Comparison of ENCODE assay signal across 27 mouse cellular contexts in genomic region chr11:70291235-70291634, GRCm38 (mm10). TPM values are rescaled to one million over a fixed set of nuclear protein-coding genes. Genes with fewer than 3 reads are reported as not detected.
DNase-seq lines count a peak whose midpoint lies in the region; ATAC-seq and TF ChIP-seq lines count a peak whose summit lies in the region.
"Had no signal": no experiment of that assay in that cellular context is flagged by ENCODE, and none has a peak within 500 bp of the region (broad histone marks: within the 10 kb centered on the region; RNA-seq: fewer than 3 reads in every experiment).

No protein-coding gene starts in this region.

- peak overlapping the region; percentile 30 for H3K27ac ChIP-seq in embryonic facial prominence, embryonic 10.5 days (replicated peaks)
- peak overlapping the region; percentile 59 for H3K27ac ChIP-seq in thymus, adult 2 months (ENCODE audit: control insufficient read depth, insufficient read depth, low read length)
- no peak overlapping the region for H3K27ac ChIP-seq in stomach, postnatal 0 days (replicated peaks)
- H3K27ac ChIP-seq: hindbrain, embryonic 10.5 days; hindbrain, embryonic 15.5 days; kidney, embryonic 15.5 days; limb, embryonic 12.5 days; liver, embryonic 15.5 days; lung, embryonic 15.5 days; midbrain, embryonic 15.5 days; neural tube, embryonic 12.5 days had no signal

- TF ChIP-seq CTCF in Patski (IDR thresholded peaks at IDR 0.05) = no peak
- TF ChIP-seq CTCF in thymus, adult 2 months (IDR thresholded peaks at IDR 0.05; ENCODE audit: borderline replicate concordance, control insufficient read depth, extremely low read depth, insufficient read depth, low read length, poor library complexity) = no peak
- no peak for TF ChIP-seq CTCF in stomach, postnatal 0 days (IDR thresholded peaks at IDR 0.05; ENCODE audit: low read depth)

- POLR2A ChIA-PET in Patski (lab: Charles Lee) = no interaction called here

- 87% methylated on average over 6 of the region's 6 CpGs for WGBS in embryonic facial prominence, embryonic 10.5 days
- 4% methylated on average over 6 of the region's 6 CpGs for WGBS in thymus, adult 2 months
- WGBS in stomach, postnatal 0 days = 71% methylated on average over 6 of the region's 6 CpGs

- no peak overlapping the region for H3K9ac ChIP-seq in stomach, postnatal 0 days (ENCODE audit: low read length)
- H3K9ac ChIP-seq: forebrain, postnatal 0 days; hindbrain, embryonic 15.5 days; kidney, embryonic 15.5 days; limb, embryonic 12.5 days; liver, embryonic 15.5 days; lung, embryonic 15.5 days; midbrain, embryonic 15.5 days; neural tube, embryonic 12.5 days had no signal

- H3K27me3 ChIP-seq in Patski = peaks cover 11% of the 10 kb centered on the region
- H3K27me3 ChIP-seq in embryonic facial prominence, embryonic 10.5 days (replicated peaks; ENCODE audit: low read depth, poor library complexity, severe bottlenecking) = no peaks in the 10 kb centered on the region
- no peaks in the 10 kb centered on the region for H3K27me3 ChIP-seq in thymus, adult 2 months (ENCODE audit: control insufficient read depth, insufficient read depth, low read length)
- H3K27me3 ChIP-seq in stomach, postnatal 0 days (ENCODE audit: control insufficient read depth, insufficient read depth, low read length) = no peaks in the 10 kb centered on the region
- H3K27me3 ChIP-seq: hindbrain, embryonic 15.5 days; kidney, embryonic 15.5 days; limb, embryonic 12.5 days; lung, embryonic 15.5 days; midbrain, embryonic 15.5 days; neural tube, embryonic 12.5 days had no signal

- DNase-seq in Patski (ENCODE audit: low read depth, low spot score) = peak; percentile 24
- no peak for DNase-seq in embryonic facial prominence, embryonic 10.5 days (ENCODE audit: low spot score)
- peak; percentile 42 for DNase-seq in thymus, adult 2 months
- peak; percentile 49 to 62 for DNase-seq in thymus, postnatal 36 days
- DNase-seq in lung, adult 18-20 months = no peak
- no peak for DNase-seq in stomach, postnatal 0 days (ENCODE audit: low spot score)
- DNase-seq in lung, postnatal 4 days = no peak
- DNase-seq: adrenal gland, adult 8-10 months; cerebellum, adult 11 months; cerebellum, adult 9-11 months; forebrain, postnatal 0 days; heart, postnatal 14 days; kidney, adult 18-20 months; kidney, postnatal 25 days had no signal

- H3K36me3 ChIP-seq in embryonic facial prominence, embryonic 10.5 days (replicated peaks) = no peaks in the 10 kb centered on the region
- no peaks in the 10 kb centered on the region for H3K36me3 ChIP-seq in thymus, adult 2 months (ENCODE audit: control insufficient read depth, insufficient read depth, low read length)
- H3K36me3 ChIP-seq in stomach, postnatal 0 days (ENCODE audit: control insufficient read depth, insufficient read depth, low read length) = no peaks in the 10 kb centered on the region
- H3K36me3 ChIP-seq: hindbrain, embryonic 10.5 days; hindbrain, embryonic 15.5 days; kidney, embryonic 15.5 days; limb, embryonic 12.5 days; liver, embryonic 15.5 days; lung, embryonic 15.5 days; midbrain, embryonic 15.5 days; neural tube, embryonic 12.5 days had no signal

- no peaks in the 10 kb centered on the region for H3K9me3 ChIP-seq in embryonic facial prominence, embryonic 10.5 days
- no peaks in the 10 kb centered on the region for H3K9me3 ChIP-seq in stomach, postnatal 0 days (ENCODE audit: control insufficient read depth, low read length)
- H3K9me3 ChIP-seq: hindbrain, embryonic 10.5 days; hindbrain, embryonic 15.5 days; kidney, embryonic 15.5 days; limb, embryonic 12.5 days; liver, embryonic 15.5 days; lung, embryonic 15.5 days; midbrain, embryonic 15.5 days; neural tube, embryonic 12.5 days had no signal

- no peak overlapping the region for H3K4me3 ChIP-seq in embryonic facial prominence, embryonic 10.5 days
- H3K4me3 ChIP-seq in thymus, adult 2 months (ENCODE audit: control insufficient read depth, insufficient read depth, low read length) = no peak overlapping the region
- no peak overlapping the region for H3K4me3 ChIP-seq in stomach, postnatal 0 days (ENCODE audit: low read depth, low read length)
- H3K4me3 ChIP-seq: erythroblast, embryonic 14.5 days; hindbrain, embryonic 10.5 days; hindbrain, embryonic 15.5 days; kidney, embryonic 15.5 days; limb, embryonic 12.5 days; liver, embryonic 15.5 days; lung, embryonic 15.5 days; midbrain, embryonic 15.5 days; neural tube, embryonic 12.5 days had no signal

- in situ Hi-C loops in Patski (cut with MboI; ENCODE audit: low pct_unique_long_range_greater_than_20kb) = loop anchor here (5.0 kb wide), 1 partner anchor 39 kb away; no protein-coding TSS in a partner anchor

- no peak for TF ChIP-seq EP300 in stomach, postnatal 0 days (optimal IDR thresholded peaks at IDR 0.05)

- no peak for TF ChIP-seq POLR2A in thymus, adult 2 months (IDR thresholded peaks at IDR 0.05; ENCODE audit: control insufficient read depth, extremely low read depth, insufficient read depth, low read length, poor library complexity)

- ATAC-seq in Patski = no peak
- ATAC-seq in stomach, postnatal 0 days (ENCODE audit: low FRiP score, low TSS enrichment) = no peak
- ATAC-seq: forebrain, postnatal 0 days; inflammation-experienced regulatory T-cells, adult 6 months; midbrain, embryonic 15.5 days had no signal

- no peak overlapping the region for H3K4me2 ChIP-seq in stomach, postnatal 0 days (replicated peaks; ENCODE audit: low read depth)
- H3K4me2 ChIP-seq: hindbrain, embryonic 15.5 days; kidney, embryonic 15.5 days; limb, embryonic 12.5 days; liver, embryonic 15.5 days; lung, embryonic 15.5 days; midbrain, embryonic 15.5 days; neural tube, embryonic 12.5 days had no signal

- H3K4me1 ChIP-seq in embryonic facial prominence, embryonic 10.5 days = peaks cover 11% of the 10 kb centered on the region
- H3K4me1 ChIP-seq in thymus, adult 2 months (replicated peaks; ENCODE audit: control insufficient read depth, insufficient read depth, low read length) = peaks cover 33% of the 10 kb centered on the region
- H3K4me1 ChIP-seq in stomach, postnatal 0 days (replicated peaks; ENCODE audit: control insufficient read depth, insufficient read depth) = no peaks in the 10 kb centered on the region
- H3K4me1 ChIP-seq: hindbrain, embryonic 15.5 days; limb, embryonic 12.5 days; liver, embryonic 15.5 days; midbrain, embryonic 15.5 days; neural tube, embryonic 12.5 days had no signal

- CTCF ChIA-PET in Patski (lab: Charles Lee) = interaction anchor here (0.8 kb wide), 1 partner anchor 14 kb away, joined by 3 read pairs; no protein-coding TSS in a partner anchor

RNA-seq across cellular contexts. Expression of gene Alox12e, which starts 31.2 kb away (rescaled TPM):
- not detected for polyA plus RNA-seq in Patski (2021)
- not detected in 2 replicates for polyA plus RNA-seq in embryonic facial prominence, embryonic 10.5 days (2016; fragmentation: Nextera tagmentation; extraction: Ambion mirVana)
- 38.5 and 44.2 TPM in 2 replicates for polyA plus RNA-seq in thymus, adult 2 months (2012; rRNA removed)
- polyA plus RNA-seq in stomach, postnatal 0 days (2015; fragmentation: Nextera tagmentation; extraction: Ambion mirVana) = 0.05 and 0.17 TPM in 2 replicates
- polyA plus RNA-seq: erythroblast, embryonic 14.5 days; forebrain, embryonic 11.5 days; heart, embryonic 14.5 days; hindbrain, embryonic 10.5 days; hindbrain, embryonic 15.5 days; inflammation-experienced regulatory T-cells, adult 6 months; kidney, embryonic 15.5 days; limb, embryonic 12.5 days; liver, adult 2 months; neural tube, embryonic 12.5 days had no signal

RNA-seq across cellular contexts. Expression of gene Alox12, which starts 36.1 kb away (rescaled TPM):
- 0.03 TPM for polyA plus RNA-seq in Patski (2021)
- 2.7 and 3.9 TPM in 2 replicates for polyA plus RNA-seq in embryonic facial prominence, embryonic 10.5 days (2016; fragmentation: Nextera tagmentation; extraction: Ambion mirVana)
- 0.68 and 1.2 TPM in 2 replicates for polyA plus RNA-seq in thymus, adult 2 months (2012; rRNA removed)
- 13.8 and 16.5 TPM in 2 replicates for polyA plus RNA-seq in stomach, postnatal 0 days (2015; fragmentation: Nextera tagmentation; extraction: Ambion mirVana)

RNA-seq across cellular contexts. Expression of gene Rnasek, which starts 51.6 kb away (rescaled TPM):
- 145 TPM for polyA plus RNA-seq in Patski (2021)
- polyA plus RNA-seq in embryonic facial prominence, embryonic 10.5 days (2016; fragmentation: Nextera tagmentation; extraction: Ambion mirVana) = 96.4 and 106 TPM in 2 replicates
- 173 and 186 TPM in 2 replicates for polyA plus RNA-seq in thymus, adult 2 months (2012; rRNA removed)
- 317 and 326 TPM in 2 replicates for polyA plus RNA-seq in stomach, postnatal 0 days (2015; fragmentation: Nextera tagmentation; extraction: Ambion mirVana)

RNA-seq across cellular contexts. Expression of gene Gm21988, which starts 51.6 kb away (rescaled TPM):
- polyA plus RNA-seq in Patski (2021) = 4.3 TPM
- 7.9 and 10.7 TPM in 2 replicates for polyA plus RNA-seq in embryonic facial prominence, embryonic 10.5 days (2016; fragmentation: Nextera tagmentation; extraction: Ambion mirVana)
- polyA plus RNA-seq in thymus, adult 2 months (2012; rRNA removed) = 11.1 and 11.6 TPM in 2 replicates
- polyA plus RNA-seq in stomach, postnatal 0 days (2015; fragmentation: Nextera tagmentation; extraction: Ambion mirVana) = 7.5 and 10.1 TPM in 2 replicates

RNA-seq across cellular contexts. Expression of gene 0610010K14Rik, which starts 53.5 kb away (rescaled TPM):
- polyA plus RNA-seq in Patski (2021) = 50.1 TPM
- polyA plus RNA-seq in embryonic facial prominence, embryonic 10.5 days (2016; fragmentation: Nextera tagmentation; extraction: Ambion mirVana) = 210 and 215 TPM in 2 replicates
- 150 and 153 TPM in 2 replicates for polyA plus RNA-seq in thymus, adult 2 months (2012; rRNA removed)
- polyA plus RNA-seq in stomach, postnatal 0 days (2015; fragmentation: Nextera tagmentation; extraction: Ambion mirVana) = 81.0 and 83.6 TPM in 2 replicates

Comparison
In these comparisons a context has a peak if more than half of its experiments do, and no peak if none do; other contexts are left out.
1. DNase-seq: peak in Patski (single experiment), thymus, adult 2 months (single experiment) and thymus, postnatal 36 days (2 of 2); none in embryonic facial prominence, embryonic 10.5 days (single experiment), lung, adult 18-20 months (0 of 2), stomach, postnatal 0 days (single experiment) and lung, postnatal 4 days (0 of 2).
2. RNA of gene Alox12e, which starts 31.2 kb away (polyA plus RNA-seq): 38.5 to 44.2 TPM in thymus, adult 2 months; 0.05 to 0.17 TPM in stomach, postnatal 0 days, not detected in Patski (single experiment) and not detected in embryonic facial prominence, embryonic 10.5 days; every median in the first group is over 10 times any median in the second.